Mouse (Mus musculus) megakaryocyte, embryonic 14.5 days (primary cell): Measurements from ENCODE around the gene Aars2.

ENCODE experiments used
- FLI1 ChIP-seq: IDR thresholded peaks from 2 replicates; pipeline ENCODE4 v1.6.1; 2012; ENCODE audit warnings: low read length, inconsistent platforms, mixed read lengths
- GATA1 ChIP-seq: IDR thresholded peaks from 3 replicates; pipeline ENCODE4 v1.6.1; 2012; ENCODE audit warnings: mixed read lengths, low read length, inconsistent platforms, borderline replicate concordance

DNA sequence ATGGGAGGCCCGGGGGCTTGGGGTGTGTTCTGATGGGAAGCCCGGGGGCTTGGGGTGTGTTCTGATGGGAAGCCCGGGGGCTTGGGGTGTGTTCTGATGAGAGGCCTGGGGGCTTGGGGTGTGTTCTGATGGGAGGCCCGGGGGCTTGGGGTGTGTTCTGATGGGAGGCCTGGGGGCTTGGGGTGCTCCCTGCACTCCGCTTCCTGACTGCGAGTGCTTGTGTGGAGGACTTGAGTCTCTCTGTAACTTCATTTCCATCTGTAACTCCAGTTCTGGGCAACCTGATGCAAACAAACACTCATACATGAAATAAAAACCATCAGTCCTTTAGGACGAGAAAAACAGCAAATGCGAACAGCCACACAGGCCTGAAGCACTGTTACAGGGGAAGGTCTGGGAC lies 47.6 kb upstream of the Aars2 start:
- TF ChIP-seq GATA1 (no peak), FLI1 (no peak)
